Mouse (Mus musculus): Measurements from ENCODE around the gene Erich6. TPM values are rescaled to one million over a fixed set of nuclear protein-coding genes. Genes with fewer than 3 reads are reported as not detected.
"Not testable (repeated sequence)": the region's sequence is repeated elsewhere in the genome, so short reads cannot be mapped to it uniquely, and the experiment has no call there.

The Erich6 gene
- total RNA-seq, 2 experiments from 2014 or later: not detected

GRCm38 (mm10) chr3:58650328-58650727, 13.3 kb upstream of the Erich6 start:
- ATAC-seq (replicated peaks; ENCODE audit: low FRiP score, poor library complexity, severe bottlenecking): no peak

GRCm38 (mm10) chr3:58647179-58647578, 10.2 kb upstream of the Erich6 start:
- no peak for ATAC-seq (replicated peaks; ENCODE audit: low FRiP score, poor library complexity, severe bottlenecking)

GRCm38 (mm10) chr3:58646180-58646579, 9.2 kb upstream of the Erich6 start:
- ATAC-seq (replicated peaks; ENCODE audit: low FRiP score, poor library complexity, severe bottlenecking): no peak

- ATAC-seq (replicated peaks; ENCODE audit: low FRiP score, poor library complexity, severe bottlenecking): no peak
These were observed 5.3 kb downstream of the Erich6 start for GRCm38 (mm10) chr3:58631693-58632092.

GRCm38 (mm10) chr3:58624981-58625380, 12.0 kb downstream of the Erich6 start:
- ATAC-seq (replicated peaks; ENCODE audit: low FRiP score, poor library complexity, severe bottlenecking): no peak

GRCm38 (mm10) chr3:58622665-58623394, 14.2 kb downstream of the Erich6 start:
- no peak for ATAC-seq (replicated peaks; ENCODE audit: low FRiP score, poor library complexity, severe bottlenecking)

- no peak for ATAC-seq (replicated peaks; ENCODE audit: low FRiP score, poor library complexity, severe bottlenecking)
These were observed 15.9 kb downstream of the Erich6 start for GRCm38 (mm10) chr3:58621066-58621465.

GRCm38 (mm10) chr3:58609985-58610384, 27.0 kb downstream of the Erich6 start:
- no peak for ATAC-seq (replicated peaks; ENCODE audit: low FRiP score, poor library complexity, severe bottlenecking)

GRCm38 (mm10) chr3:58608506-58608905, 28.5 kb downstream of the Erich6 start:
- ATAC-seq (replicated peaks; ENCODE audit: low FRiP score, poor library complexity, severe bottlenecking): no peak

GRCm38 (mm10) chr3:58593623-58594022, 43.4 kb downstream of the Erich6 start:
- no peak for ATAC-seq (replicated peaks; ENCODE audit: low FRiP score, poor library complexity, severe bottlenecking)

GRCm38 (mm10) chr3:58592666-58593065, 44.3 kb downstream of the Erich6 start:
- not testable (repeated sequence) for ATAC-seq (replicated peaks; ENCODE audit: low FRiP score, poor library complexity, severe bottlenecking)

- not testable (repeated sequence) for ATAC-seq (replicated peaks; ENCODE audit: low FRiP score, poor library complexity, severe bottlenecking)
These were observed 46.5 kb downstream of the Erich6 start for GRCm38 (mm10) chr3:58590544-58590943.

GRCm38 (mm10) chr3:58582788-58583426, 54.1 kb downstream of the Erich6 start:
- peak; percentile 70 for ATAC-seq (replicated peaks; ENCODE audit: low FRiP score, poor library complexity, severe bottlenecking)

GRCm38 (mm10) chr3:58582297-58582696, 54.7 kb downstream of the Erich6 start:
- ATAC-seq (replicated peaks; ENCODE audit: low FRiP score, poor library complexity, severe bottlenecking): no peak

- no peak for ATAC-seq (replicated peaks; ENCODE audit: low FRiP score, poor library complexity, severe bottlenecking)
These were observed 55.5 kb downstream of the Erich6 start for GRCm38 (mm10) chr3:58581530-58581929.

- peak; percentile 49; the same call in 1 of the 2 replicates for ATAC-seq (replicated peaks; ENCODE audit: low FRiP score, poor library complexity, severe bottlenecking)
These were observed 59.4 kb downstream of the Erich6 start for GRCm38 (mm10) chr3:58577506-58578050.

- peak; percentile 73 for ATAC-seq (replicated peaks; ENCODE audit: low FRiP score, poor library complexity, severe bottlenecking)
These were observed 59.9 kb downstream of the Erich6 start for GRCm38 (mm10) chr3:58577067-58577503.

- ATAC-seq (replicated peaks; ENCODE audit: low FRiP score, poor library complexity, severe bottlenecking): peak; percentile 94
These were observed 60.6 kb downstream of the Erich6 start, which contains the start of gene Selenot for GRCm38 (mm10) chr3:58576137-58577066. TSS of gene Selenot (plus strand) at chr3:58576636.

GRCm38 (mm10) chr3:58570821-58571220, 66.2 kb downstream of the Erich6 start:
- no peak for ATAC-seq (replicated peaks; ENCODE audit: low FRiP score, poor library complexity, severe bottlenecking)

All from erythroblast, adult 5-6 weeks (primary cell).